Mouse (Mus musculus): Measurements from ENCODE around the gene Cstl1.
"Not testable (repeated sequence)": the region's sequence is repeated elsewhere in the genome, so short reads cannot be mapped to it uniquely, and the experiment has no call there.

Cstl1 gene

GRCm38 (mm10) chr2:148750058-148750457, at the start of gene Cstl1:
Gene Cstl1 (plus strand): TSS chr2:148750358.
- no peak for DNase-seq (ENCODE audit: low read depth)

- peak; percentile 43 for DNase-seq (ENCODE audit: low read depth)
These were observed 43.6 kb upstream of the Cstl1 start for GRCm38 (mm10) chr2:148706409-148707201.

GRCm38 (mm10) chr2:148707202-148707530, 43.0 kb upstream of the Cstl1 start:
- no peak for DNase-seq (ENCODE audit: low read depth)

GRCm38 (mm10) chr2:148712326-148712725, 37.8 kb upstream of the Cstl1 start:
- no peak for DNase-seq (ENCODE audit: low read depth)

GRCm38 (mm10) chr2:148717072-148717471, 33.1 kb upstream of the Cstl1 start:
- DNase-seq (ENCODE audit: low read depth): no peak

GRCm38 (mm10) chr2:148719271-148719995, 30.7 kb upstream of the Cstl1 start:
- no peak for DNase-seq (ENCODE audit: low read depth)

GRCm38 (mm10) chr2:148731614-148732326, 18.4 kb upstream of the Cstl1 start:
- no peak for DNase-seq (ENCODE audit: low read depth)

GRCm38 (mm10) chr2:148732327-148733000, 17.7 kb upstream of the Cstl1 start, which contains the start of gene Napb:
Gene Napb (minus strand): TSS chr2:148732467.
- peak; percentile 53 for DNase-seq (ENCODE audit: low read depth)

GRCm38 (mm10) chr2:148743001-148743400, 7.2 kb upstream of the Cstl1 start:
- DNase-seq (ENCODE audit: low read depth): no peak

GRCm38 (mm10) chr2:148743846-148744407, 6.2 kb upstream of the Cstl1 start:
- no peak for DNase-seq (ENCODE audit: low read depth)

- DNase-seq (ENCODE audit: low read depth): peak; percentile 82
These were observed 2.0 kb downstream of the Cstl1 start for GRCm38 (mm10) chr2:148751893-148752813.

- DNase-seq (ENCODE audit: low read depth): no peak
These were observed 4.2 kb downstream of the Cstl1 start for GRCm38 (mm10) chr2:148754310-148754846.

- no peak for DNase-seq (ENCODE audit: low read depth)
These were observed 13.7 kb downstream of the Cstl1 start for GRCm38 (mm10) chr2:148763648-148764388.

- DNase-seq (ENCODE audit: low read depth): not testable (repeated sequence)
These were observed 21.2 kb downstream of the Cstl1 start, which contains the start of gene Cst11 for GRCm38 (mm10) chr2:148771397-148771796. Gene Cst11 (minus strand): TSS chr2:148771497.

GRCm38 (mm10) chr2:148781709-148782108, 31.6 kb downstream of the Cstl1 start, which contains the start of gene 8030411F24Rik:
Gene 8030411F24Rik (plus strand): TSS chr2:148782009.
- DNase-seq (ENCODE audit: low read depth): no peak

- no peak for DNase-seq (ENCODE audit: low read depth)
These were observed 39.0 kb downstream of the Cstl1 start, which contains the start of gene Cst12 for GRCm38 (mm10) chr2:148789142-148789541. Gene Cst12 (plus strand): TSS chr2:148789361.

GRCm38 (mm10) chr2:148798485-148798884, 48.3 kb downstream of the Cstl1 start, which contains the start of gene Cst8:
Gene Cst8 (plus strand): TSS chr2:148798785.
- DNase-seq (ENCODE audit: low read depth): no peak

- no peak for DNase-seq (ENCODE audit: low read depth)
These were observed 51.3 kb downstream of the Cstl1 start for GRCm38 (mm10) chr2:148801491-148801921.

Measured in naive thymus-derived CD4-positive, alpha-beta T cell, adult 2 months (primary cell).